Mouse (Mus musculus) stomach, postnatal 0 days (tissue): ENCODE data around the gene Acot5.

ENCODE experiments used
- CTCF ChIP-seq: IDR thresholded peaks from 2 replicates; pipeline ENCODE4 v1.5.1; 2016; ENCODE audit warnings: antibody characterized with exemption, low read depth, mild to moderate bottlenecking, moderate library complexity
- EP300 ChIP-seq: optimal IDR thresholded peaks from 2 replicates; pipeline ENCODE3; 2016; ENCODE audit warnings: antibody characterized with exemption

- TF ChIP-seq CTCF (no peak), EP300 (no peak)
Observed at GRCm38 (mm10) chr12:84084581-84084980, 15.5 kb downstream of the Acot5 start.
